In the genomic region with DNA sequence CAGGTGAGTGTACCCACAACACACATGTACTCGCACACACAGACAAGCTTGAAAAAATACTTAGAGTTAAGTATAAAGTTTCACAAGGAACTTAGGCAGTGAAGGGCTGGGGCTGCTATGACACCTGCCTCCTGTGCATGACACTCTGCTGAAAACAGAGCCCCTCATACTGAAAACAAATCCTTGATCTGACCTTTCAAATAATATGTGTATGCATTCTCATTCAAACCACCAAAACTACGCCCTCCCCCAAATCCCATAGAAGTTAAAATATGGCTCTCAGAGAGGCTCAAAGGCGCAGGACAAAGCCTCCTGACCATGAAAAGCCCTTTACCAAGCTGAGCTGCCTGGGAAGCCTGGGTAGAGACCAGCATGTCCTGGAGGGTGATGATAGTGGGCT, we compare ENCODE assay signal across 16 mouse cellular contexts.
"Had no signal": no experiment of that assay in that cellular context is flagged by ENCODE, and none has a peak within 500 bp of the region (broad histone marks: within the 10 kb centered on the region; RNA-seq: fewer than 3 reads in every experiment).

No protein-coding gene starts in this region.

- H3K36me3 ChIP-seq: neural tube, embryonic 13.5 days; neural tube, embryonic 15.5 days; stomach, embryonic 15.5 days had no signal

- H3K27me3 ChIP-seq: neural tube, embryonic 13.5 days; neural tube, embryonic 15.5 days; stomach, embryonic 15.5 days had no signal

- H3K4me1 ChIP-seq: stomach, embryonic 15.5 days had no signal

- DNase-seq: retina, postnatal 1 day; right cerebral cortex, adult 18-20 months; right cerebral cortex, postnatal 14 days; right cerebral cortex, postnatal 25 days; right cerebral cortex, postnatal 4 days; spleen, adult 18-20 months; thymus, adult 18-20 months; thymus, adult 2 months; thymus, postnatal 14 days; thymus, postnatal 25 days; thymus, postnatal 36 days; thymus, postnatal 4 days had no signal

- H3K9me3 ChIP-seq: neural tube, embryonic 13.5 days; neural tube, embryonic 15.5 days; stomach, embryonic 15.5 days had no signal

- H3K4me2 ChIP-seq: neural tube, embryonic 13.5 days; neural tube, embryonic 15.5 days; stomach, embryonic 15.5 days had no signal

- H3K27ac ChIP-seq: neural tube, embryonic 13.5 days; neural tube, embryonic 15.5 days; stomach, embryonic 15.5 days; stomach, postnatal 0 days had no signal

- H3K4me3 ChIP-seq: neural tube, embryonic 13.5 days; neural tube, embryonic 15.5 days; stomach, embryonic 15.5 days had no signal

- H3K9ac ChIP-seq: neural tube, embryonic 13.5 days; neural tube, embryonic 15.5 days; stomach, embryonic 15.5 days had no signal
